Mouse (Mus musculus) mouse embryonic stem cell (cell line): ENCODE results near the gene Pp2d1.

ENCODE experiments used
- in situ Hi-C, 2 experiments: fragments of 300-500 bp; cut with MboI; formaldehyde crosslinking; loops; 1 replicate in 1 of 2; 3 replicates in 1 of 2; pipeline ENCODE4 v1.14.3; 2019 to 2020; ENCODE audit warnings: low sequenced_read_pairs in 2 of 2, low pct_unique_long_range_greater_than_20kb in 1 of 2, mixed read lengths in 1 of 2; ENCODE audit not compliant: unreplicated experiment in 1 of 2

Pp2d1 gene

DNA sequence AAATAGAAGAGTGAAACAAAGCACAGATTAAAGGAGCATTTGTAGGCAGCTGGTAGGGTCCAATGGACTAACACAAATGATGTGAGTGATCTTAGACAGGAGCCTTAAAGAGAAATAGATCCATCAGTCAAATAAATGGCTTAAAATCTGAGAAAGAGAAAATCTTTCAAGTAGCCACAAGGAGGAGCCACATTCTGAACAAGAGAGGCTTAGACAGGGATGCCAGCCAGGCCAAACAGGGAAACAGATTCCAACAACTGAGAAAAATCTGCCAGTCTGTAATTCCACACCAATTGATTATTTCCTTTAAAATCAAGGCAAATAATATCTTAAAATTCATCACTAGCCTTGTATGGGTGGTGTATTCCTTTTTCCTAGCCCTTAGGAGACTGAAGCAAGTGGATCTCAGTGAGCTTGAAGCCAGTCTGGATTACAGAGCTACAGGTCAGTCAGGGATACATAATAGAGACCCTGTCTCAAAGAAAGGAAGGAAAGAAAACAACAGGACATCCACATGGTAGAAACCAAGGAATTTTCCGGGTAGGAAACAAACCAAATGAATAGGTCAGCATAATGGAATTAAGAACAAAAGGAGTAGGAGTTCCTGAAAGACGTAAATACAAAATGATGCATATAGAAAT lies 26.8 kb downstream of the Pp2d1 start:
- in situ Hi-C loops = loop anchor here (5.0 to 10.0 kb wide), 2 partner anchors 110 to 322 kb away; no protein-coding TSS in a partner anchor

DNA sequence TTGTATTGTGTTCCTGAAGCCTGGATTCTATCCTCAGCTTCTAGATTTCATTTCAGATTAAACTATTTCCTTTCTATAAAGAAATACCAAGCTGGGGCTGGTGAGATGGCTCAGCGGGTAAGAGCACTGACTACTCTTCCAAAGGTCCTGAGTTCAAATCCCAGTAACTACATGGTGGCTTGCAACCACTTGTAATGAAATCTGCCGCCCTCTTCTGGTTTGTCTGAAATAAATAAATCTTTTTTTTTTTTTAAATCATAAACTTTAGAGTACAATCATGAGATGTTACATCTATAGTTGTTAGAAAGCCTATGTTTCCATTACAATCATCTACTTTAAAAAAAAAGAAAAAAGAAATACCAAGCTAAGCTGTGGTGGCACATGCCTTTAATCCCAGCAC lies 36.3 kb downstream of the Pp2d1 start:
- in situ Hi-C loops = no loop called here

DNA sequence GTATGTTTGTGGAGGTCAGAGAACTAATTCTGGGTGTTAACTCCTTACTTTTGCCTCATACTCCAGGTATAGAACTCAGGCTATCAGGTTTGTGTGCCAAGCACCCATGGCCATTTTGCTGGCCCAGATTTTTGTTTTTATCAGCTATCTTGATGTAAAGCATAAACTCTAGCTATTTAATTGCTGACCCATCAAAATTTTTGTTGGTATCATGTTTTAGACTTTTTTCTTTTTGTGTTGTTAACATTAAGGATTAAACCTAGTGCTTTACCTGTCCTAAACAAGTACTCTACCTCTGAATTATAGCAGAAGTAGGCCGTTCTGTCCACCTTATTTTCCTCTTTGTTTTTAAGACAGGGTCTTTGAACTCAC lies 50.3 kb downstream of the Pp2d1 start:
- in situ Hi-C loops = no loop called here

DNA sequence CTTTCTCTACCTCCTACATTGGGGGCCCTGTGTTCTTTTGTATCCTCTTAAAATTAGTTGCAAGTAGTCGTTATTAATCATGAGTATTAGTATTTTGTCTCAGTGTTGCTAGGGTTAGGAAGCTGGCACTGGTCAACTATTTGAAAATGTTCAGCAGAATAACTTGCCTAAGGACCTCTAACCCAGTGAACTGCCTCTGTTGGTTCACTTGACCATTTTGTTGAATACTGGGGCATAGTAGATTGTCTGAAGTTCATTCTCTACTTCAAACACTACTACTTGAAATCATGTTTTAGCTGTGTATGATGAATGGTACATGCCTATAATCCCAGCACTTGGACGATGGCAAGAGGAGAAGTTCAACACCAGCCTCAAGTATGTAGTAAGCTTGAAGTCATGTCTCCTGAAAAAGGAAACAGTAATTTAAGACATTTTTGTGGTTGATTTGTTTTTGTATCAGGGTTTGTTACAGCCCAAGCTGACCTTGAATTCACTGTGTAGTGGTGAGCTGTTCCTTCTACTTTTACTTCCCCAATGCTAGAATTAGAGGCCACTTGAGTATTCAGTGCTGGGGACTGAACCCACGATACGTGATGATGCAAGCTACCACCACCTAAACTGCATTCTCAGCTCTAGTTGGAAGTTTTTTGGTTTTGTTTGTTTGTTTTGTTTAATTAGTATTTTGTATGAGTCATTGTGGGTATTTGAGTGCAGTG lies 50.8 kb downstream of the Pp2d1 start:
- in situ Hi-C loops = no loop called here

DNA sequence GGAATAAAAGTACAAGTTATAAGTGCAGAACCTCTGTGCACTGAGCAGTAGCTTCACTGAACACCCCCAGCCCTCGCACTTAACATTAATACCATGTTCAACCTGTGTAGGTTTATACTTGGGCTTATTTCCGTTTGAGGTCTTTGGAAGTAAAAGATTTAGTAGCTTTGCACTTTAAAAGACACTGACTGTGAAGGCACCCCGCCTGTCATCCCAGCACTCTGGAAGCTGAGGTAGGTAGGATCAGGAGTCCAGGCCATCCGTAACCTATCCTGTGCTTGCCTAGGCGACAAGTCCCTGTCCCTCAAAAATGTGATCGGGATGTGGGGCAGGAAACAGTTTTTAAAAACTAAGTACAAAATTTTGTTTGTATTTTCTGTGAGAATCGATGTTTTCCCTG lies 58.8 kb downstream of the Pp2d1 start:
- in situ Hi-C loops = no loop called here

DNA sequence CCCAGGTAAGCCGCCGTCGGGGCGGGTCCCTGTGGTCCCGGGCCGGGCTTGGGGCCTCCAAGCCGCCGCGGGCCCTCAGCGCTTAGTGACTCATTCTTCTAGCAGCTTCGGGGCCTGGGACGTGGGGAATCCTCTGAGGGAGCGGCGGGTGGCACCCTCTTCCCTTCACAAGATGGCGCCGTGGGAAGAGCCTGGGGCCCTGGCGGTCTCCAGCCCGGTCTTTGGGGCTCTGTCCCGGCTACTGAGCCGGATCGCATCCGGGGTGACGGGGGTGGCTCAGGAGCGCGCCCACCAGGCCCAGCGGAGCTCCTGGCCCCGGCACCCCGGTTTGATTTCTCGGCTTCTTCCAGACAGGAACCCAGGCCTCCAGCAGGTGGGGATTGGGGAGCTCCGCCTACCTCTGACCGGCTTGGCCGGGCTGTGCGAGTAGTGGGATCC lies 59.6 kb downstream of the Pp2d1 start:
- in situ Hi-C loops = no loop called here

DNA sequence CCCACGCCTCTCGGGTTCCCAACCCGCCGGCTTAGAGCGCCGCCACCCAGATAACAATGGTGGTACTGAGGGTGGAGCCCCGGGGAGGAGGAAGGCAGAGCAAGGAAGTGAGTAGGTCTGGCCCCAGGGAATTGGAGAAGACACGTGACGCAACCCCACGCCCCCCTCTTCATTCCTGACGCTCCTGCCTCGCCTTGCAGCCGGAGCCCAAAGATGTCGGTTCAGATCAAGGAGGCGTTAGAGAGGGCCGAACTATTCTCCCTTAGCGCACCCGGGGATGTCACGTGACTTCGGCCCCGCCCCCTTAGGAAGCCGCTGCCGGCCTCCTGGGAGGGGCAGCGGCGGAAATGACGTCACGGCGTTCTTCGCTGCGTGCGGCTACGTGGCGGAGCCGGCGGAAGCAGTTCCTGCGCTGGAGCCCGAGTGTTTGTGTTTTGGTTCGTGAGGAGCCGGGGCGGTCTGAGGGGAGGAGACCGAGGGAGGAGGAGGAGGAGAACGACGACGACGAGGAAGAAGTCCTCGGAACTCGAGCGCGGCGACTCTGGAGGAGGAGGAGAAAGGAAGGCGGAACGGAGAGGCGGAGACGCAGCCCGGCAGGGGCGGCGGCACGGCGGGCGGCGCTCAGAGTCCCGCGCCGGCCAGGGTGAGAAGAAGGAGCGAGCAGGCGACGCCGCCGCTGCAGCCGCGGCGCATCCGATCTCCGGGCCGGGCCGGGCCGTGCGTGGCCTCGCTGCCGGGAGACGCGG lies 60.2 kb downstream of the Pp2d1 start, which contains the start of gene Rab5a:
Gene Rab5a (plus strand): TSS at position 377 of the 746 bp plus-strand sequence.
- in situ Hi-C loops = no loop called here

DNA sequence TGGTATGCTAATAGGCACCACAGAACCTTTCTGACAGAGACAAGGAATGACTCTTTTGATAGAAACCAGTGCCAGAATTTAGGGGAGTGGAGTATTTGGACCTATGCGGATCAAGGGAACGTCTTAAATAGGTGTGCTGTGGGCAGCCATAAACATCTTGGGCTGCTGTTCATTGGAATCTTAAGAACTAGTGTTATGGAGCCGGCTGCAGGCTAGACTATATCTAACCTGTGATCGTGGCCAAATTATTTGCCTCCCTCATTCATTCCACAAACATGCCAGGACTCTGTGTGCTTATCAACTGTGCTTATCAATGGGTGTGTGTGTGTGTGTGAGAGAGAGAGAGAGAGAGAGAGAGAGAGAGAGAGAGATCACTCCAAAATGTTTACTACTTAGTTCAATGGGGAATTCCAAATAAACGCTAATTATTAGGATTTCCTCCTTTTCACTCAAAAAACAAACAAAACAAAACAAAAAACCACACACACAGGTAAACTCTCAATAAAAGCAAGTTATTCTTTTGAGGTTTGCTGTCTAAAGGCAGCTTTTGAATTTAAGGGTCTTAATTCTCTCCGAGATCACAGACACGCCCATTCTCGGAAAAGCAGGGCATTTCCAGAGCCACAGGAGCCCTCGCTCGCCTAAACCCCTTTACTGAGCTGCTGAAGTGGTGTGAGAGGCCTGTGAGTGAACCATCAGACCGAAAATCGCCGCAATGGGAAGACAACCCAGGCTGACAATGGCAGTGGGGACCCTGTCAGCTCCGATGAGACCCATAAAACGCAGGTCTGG lies 61.0 kb downstream of the Pp2d1 start:
- in situ Hi-C loops = no loop called here

DNA sequence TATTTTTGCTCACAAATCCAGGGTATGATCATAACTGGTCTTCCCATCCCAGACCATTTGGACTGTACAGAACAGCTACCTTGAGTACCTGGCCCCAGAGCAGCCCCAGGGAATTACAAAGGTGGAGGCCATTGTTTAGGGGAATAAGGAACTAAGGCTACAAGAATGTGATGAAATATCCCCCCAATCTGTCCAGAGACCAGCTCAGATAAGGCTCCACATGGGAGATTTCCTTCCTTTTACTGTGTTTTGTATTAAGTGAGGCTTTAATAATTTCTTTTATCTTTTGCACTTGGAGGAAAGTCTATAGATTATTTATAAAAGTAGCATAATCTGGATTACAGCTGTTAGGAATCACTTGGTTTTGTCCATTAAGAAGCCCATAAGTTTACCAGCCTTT lies 70.6 kb downstream of the Pp2d1 start:
- in situ Hi-C loops = no loop called here

DNA sequence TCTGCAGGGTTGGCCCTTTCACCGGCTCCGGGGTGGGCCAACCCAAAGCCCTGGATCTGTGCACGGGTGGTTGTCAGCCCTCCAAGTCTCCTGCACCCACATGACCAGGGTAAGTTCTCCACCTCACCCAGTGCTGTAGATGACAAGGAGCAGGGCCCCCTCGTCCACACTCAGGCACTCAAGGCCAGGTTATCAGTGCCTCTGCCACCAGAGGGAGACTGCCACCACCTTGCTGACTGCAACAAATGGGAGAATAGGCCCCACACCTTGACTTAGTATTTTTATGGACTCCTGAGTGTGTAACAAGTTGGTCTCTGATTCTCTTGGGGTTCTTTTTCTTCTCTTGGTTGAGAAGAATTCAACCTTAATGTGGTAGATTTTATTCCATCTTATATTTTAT lies 73.7 kb downstream of the Pp2d1 start:
- in situ Hi-C loops = no loop called here

DNA sequence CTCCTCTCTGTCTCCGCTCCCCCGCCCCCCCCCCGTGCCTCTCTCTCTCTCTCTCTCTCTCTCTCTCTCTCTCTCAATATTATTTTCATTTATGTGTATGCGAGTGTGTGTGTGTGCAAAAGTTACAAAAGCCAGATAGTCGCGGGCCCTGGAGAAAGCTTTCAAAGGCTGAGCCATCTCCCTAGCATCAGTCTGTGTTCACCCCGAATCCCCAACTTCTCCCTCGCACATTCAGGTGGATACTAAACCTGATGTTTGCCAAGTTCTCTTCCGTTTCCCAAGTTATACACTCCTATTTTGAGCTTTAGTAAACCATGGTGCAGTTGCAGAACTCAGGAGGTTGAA lies 75.8 kb downstream of the Pp2d1 start:
- in situ Hi-C loops = no loop called here

DNA sequence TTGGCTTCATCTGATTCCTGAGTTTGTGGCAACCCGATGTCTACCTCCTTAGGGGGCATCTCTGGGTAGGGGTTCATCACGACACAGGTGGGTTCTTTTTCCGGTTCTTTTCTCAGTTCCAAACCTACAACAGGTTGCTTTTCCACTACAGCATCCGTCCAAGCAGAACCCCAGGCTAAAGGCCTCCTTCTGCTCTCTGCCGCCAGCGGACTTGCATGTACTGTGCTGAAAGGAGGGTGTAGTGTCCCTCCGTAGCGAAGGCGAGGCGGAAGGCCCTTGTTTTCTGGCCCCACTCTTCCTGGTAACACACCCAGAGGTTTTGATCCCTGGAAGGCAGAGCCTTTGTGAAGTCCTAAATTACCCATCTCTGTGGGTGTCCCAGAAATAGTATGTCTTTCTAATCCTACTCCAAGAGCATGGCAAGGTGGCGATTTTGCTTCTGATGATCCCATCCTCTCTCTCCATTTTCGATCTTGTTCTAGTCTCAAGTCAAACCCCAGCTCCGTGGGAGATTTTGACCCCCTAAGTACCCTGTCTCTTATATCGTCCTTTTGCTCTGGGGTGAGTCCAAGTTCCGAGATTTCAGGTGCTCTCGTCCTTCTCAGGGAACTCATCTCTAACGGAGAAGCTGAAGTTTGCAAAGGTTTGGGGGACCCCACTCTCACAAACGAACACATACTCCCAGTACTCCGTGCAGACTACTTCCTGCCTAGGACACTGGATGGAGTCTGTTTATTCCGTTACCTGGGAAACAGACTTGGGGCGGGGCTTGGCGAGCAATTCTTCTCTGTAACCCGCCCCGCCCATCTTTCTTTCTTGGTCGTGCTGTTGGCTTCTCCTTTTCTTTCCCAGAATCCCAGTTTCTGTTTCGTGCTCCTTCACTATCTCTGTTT lies 76.4 kb downstream of the Pp2d1 start, which contains the start of gene Efhb:
Gene Efhb (minus strand): TSS at position 719 of the 893 bp plus-strand sequence.
- in situ Hi-C loops = no loop called here
